Mouse (Mus musculus): ENCODE measurements around the gene Gm10681. TPM values are rescaled to one million over a fixed set of nuclear protein-coding genes. Genes with fewer than 3 reads are reported as not detected.
"Not testable (repeated sequence)": the region's sequence is repeated elsewhere in the genome, so short reads cannot be mapped to it uniquely, and the experiment has no call there.

Gm10681 gene
- polyA plus RNA-seq (2015; fragmentation: Nextera tagmentation; extraction: Ambion mirVana) = not detected in 2 replicates

DNA sequence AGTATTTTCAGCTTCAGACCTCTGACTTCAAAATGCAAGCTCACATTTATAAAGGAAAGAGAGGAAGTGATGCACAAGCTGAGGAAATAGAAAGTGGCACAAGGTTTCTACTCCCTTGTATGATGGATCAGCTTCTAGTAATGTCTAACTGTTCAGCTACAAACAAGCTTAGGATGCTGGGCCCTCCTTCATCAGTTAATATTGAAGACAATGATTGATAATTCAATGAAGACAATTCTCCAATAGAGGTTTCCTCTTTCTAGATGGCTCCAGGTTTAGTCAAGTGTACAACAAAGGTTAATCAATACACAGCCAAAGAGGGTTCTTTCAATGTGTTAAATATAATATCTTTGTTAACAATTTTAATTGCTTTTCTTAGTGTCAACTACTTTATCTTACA is at the start of gene Gm10681:
Gene Gm10681 (minus strand): TSS at position 101 of the 400 bp plus-strand sequence.
- Histone ChIP-seq H3K9ac (ENCODE audit: low read length) (no peak within 1 kb of the TSS), H3K4me3 (ENCODE audit: low read length) (no peak within 1 kb of the TSS)
- ATAC-seq (replicated peaks; ENCODE audit: extremely low read depth, insufficient read depth, low FRiP score) = no peak

DNA sequence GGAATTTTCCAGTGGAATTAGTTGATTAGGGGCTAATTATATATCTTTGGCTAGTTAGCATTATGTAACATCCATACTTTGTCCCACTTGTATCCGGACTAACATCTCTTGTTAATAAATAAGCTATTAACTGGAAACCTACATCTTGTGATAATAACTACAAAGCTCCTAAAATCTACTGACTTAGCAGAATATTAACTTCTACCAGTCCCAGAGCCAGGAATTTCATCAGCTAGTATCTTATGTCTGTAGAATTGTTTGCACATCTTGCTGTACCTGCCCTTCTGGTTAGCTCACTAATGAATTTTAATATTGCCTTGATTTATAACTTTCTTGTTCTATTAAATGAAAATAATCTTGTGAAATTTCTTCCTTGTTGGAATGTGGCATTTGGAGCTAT is 46.5 kb upstream of the Gm10681 start:
- Histone ChIP-seq H3K9me3 (replicated peaks; ENCODE audit: control insufficient read depth, low read length) (no peaks in the 10 kb centered on the region), H3K36me3 (ENCODE audit: control insufficient read depth, insufficient read depth) (no peaks in the 10 kb centered on the region), H3K27me3 (ENCODE audit: control insufficient read depth, insufficient read depth, low read length) (no peaks in the 10 kb centered on the region), H3K4me3 (ENCODE audit: low read length) (no peak overlapping the region), H3K9ac (ENCODE audit: low read length) (no peak overlapping the region), H3K4me2 (ENCODE audit: low read depth, low read length) (no peak overlapping the region), H3K4me1 (ENCODE audit: control insufficient read depth, insufficient read depth, low read length) (no peaks in the 10 kb centered on the region), H3K27ac (ENCODE audit: low read length) (no peak overlapping the region)
- 83% methylated on average over 1 of the region's 1 CpGs for WGBS
- ATAC-seq (replicated peaks; ENCODE audit: extremely low read depth, insufficient read depth, low FRiP score) = no peak

More for the DNA sequence above, at the start of gene Gm10681:
- no peaks in the 10 kb centered on the region for H3K9me3 ChIP-seq (replicated peaks; ENCODE audit: control insufficient read depth, low read length)
- H3K4me1 ChIP-seq (ENCODE audit: control insufficient read depth, insufficient read depth, low read length) = no peaks in the 10 kb centered on the region
- H3K4me2 ChIP-seq (ENCODE audit: low read depth, low read length) = no peak within 1 kb of the TSS
- no peak within 1 kb of the TSS for H3K27ac ChIP-seq (ENCODE audit: low read length)
- H3K27me3 ChIP-seq (ENCODE audit: control insufficient read depth, insufficient read depth, low read length) = no peaks in the 10 kb centered on the region
- no peaks in the 10 kb centered on the region for H3K36me3 ChIP-seq (ENCODE audit: control insufficient read depth, insufficient read depth)

DNA sequence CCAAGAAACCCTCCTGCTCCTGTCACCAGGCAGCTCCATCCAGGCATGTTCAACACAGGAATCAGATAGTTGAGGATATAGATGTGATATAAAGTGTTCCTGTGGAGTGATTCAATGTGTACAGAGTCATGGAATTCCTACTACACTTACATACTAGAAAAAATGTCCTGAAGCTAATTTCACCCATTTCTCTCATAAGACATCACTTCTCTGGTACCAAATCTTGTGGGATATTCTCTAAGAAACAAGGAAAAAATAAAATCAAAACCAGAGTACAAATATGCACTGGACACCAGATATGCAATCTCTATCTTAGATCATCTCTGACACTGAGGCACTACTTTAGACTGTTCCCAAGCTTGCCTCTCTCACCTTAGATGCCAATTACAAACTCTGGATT is 41.5 kb upstream of the Gm10681 start, which contains the start of gene Hsd3b5:
Gene Hsd3b5 (minus strand): TSS at position 101 of the 400 bp plus-strand sequence.
- H3K4me1 ChIP-seq (ENCODE audit: control insufficient read depth, insufficient read depth, low read length) = no peaks in the 10 kb centered on the region
- no peak within 1 kb of the TSS for H3K9ac ChIP-seq (ENCODE audit: low read length)
- H3K4me3 ChIP-seq (ENCODE audit: low read length) = no peak within 1 kb of the TSS
- H3K36me3 ChIP-seq (ENCODE audit: control insufficient read depth, insufficient read depth) = no peaks in the 10 kb centered on the region
- H3K4me2 ChIP-seq (ENCODE audit: low read depth, low read length) = no peak within 1 kb of the TSS
- H3K27ac ChIP-seq (ENCODE audit: low read length) = no peak within 1 kb of the TSS
- H3K9me3 ChIP-seq (replicated peaks; ENCODE audit: control insufficient read depth, low read length) = no peaks in the 10 kb centered on the region
- no peaks in the 10 kb centered on the region for H3K27me3 ChIP-seq (ENCODE audit: control insufficient read depth, insufficient read depth, low read length)
- ATAC-seq (replicated peaks; ENCODE audit: extremely low read depth, insufficient read depth, low FRiP score) = no peak

DNA sequence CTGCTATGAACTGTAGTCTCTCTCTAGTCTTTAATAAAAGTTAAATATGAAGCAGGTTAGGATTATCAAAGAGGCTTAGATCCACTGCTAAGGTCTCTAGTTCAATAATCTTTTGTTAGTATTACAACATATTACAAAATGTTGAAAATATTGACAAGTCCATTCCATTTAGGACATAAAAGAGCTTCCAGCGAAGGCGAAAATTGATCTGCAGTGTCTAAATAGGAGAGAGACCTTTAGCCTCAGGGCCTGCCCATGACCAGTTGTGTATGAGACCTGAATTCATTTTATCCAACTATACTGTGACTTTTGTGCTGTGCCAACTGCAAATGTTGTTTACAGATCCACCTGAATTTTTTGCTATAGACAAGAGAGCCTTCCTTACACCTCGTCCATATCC is 41.0 kb upstream of the Gm10681 start:
- Histone ChIP-seq H3K4me2 (ENCODE audit: low read depth, low read length) (no peak overlapping the region), H3K27ac (ENCODE audit: low read length) (no peak overlapping the region), H3K4me3 (ENCODE audit: low read length) (no peak overlapping the region), H3K4me1 (ENCODE audit: control insufficient read depth, insufficient read depth, low read length) (no peaks in the 10 kb centered on the region), H3K27me3 (ENCODE audit: control insufficient read depth, insufficient read depth, low read length) (no peaks in the 10 kb centered on the region), H3K9me3 (replicated peaks; ENCODE audit: control insufficient read depth, low read length) (no peaks in the 10 kb centered on the region), H3K36me3 (ENCODE audit: control insufficient read depth, insufficient read depth) (no peaks in the 10 kb centered on the region), H3K9ac (ENCODE audit: low read length) (no peak overlapping the region)
- no peak for ATAC-seq (replicated peaks; ENCODE audit: extremely low read depth, insufficient read depth, low FRiP score)
- WGBS = 80% methylated on average over 3 of the region's 3 CpGs

DNA sequence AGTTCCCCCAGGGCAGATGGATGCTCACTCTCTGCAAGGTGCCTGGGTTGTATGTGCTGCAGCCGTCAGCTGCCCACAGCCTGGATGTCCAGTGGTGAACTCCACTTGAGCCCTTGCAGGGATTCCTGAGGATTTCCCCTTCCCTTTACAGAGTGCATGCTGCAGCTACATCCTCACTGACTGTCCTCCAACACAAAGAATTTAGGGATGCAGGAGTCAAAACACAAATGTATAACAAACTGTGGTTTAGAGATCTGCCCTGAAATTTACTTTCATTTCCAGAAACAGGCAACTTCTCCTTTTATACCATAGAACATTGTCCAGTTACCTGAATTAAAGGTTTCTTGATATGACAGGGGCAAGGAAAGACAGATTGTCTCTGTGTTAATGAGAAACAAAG is 28.2 kb upstream of the Gm10681 start:
- H3K27me3 ChIP-seq (ENCODE audit: control insufficient read depth, insufficient read depth, low read length); H3K9ac ChIP-seq (ENCODE audit: low read length); H3K9me3 ChIP-seq (replicated peaks; ENCODE audit: control insufficient read depth, low read length); ATAC-seq (replicated peaks; ENCODE audit: extremely low read depth, insufficient read depth, low FRiP score); H3K4me3 ChIP-seq (ENCODE audit: low read length); H3K36me3 ChIP-seq (ENCODE audit: control insufficient read depth, insufficient read depth); H3K27ac ChIP-seq (ENCODE audit: low read length); H3K4me1 ChIP-seq (ENCODE audit: control insufficient read depth, insufficient read depth, low read length); H3K4me2 ChIP-seq (ENCODE audit: low read depth, low read length): not testable (repeated sequence)
- 44% methylated on average over 1 of the region's 1 CpGs for WGBS

DNA sequence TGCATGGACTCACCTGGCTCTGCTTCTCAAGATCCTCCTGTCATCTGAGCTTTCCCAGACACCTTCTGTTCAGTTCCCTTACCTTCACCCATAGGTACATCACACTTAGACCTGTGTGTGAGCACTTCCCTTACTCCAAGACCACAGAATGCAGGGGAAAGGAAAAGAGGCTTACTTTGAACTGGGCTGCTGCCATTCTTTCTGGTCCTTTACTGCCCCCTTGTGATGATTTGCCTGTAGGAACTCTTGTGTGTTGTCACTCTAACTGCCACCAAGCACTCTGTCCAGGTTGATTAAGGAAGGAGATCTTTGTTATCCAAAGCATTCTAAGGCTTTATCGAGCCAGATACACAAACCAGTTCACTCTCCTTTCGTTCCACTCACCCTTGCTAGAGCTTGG is 27.6 kb upstream of the Gm10681 start:
- H3K4me2 ChIP-seq (ENCODE audit: low read depth, low read length); H3K27me3 ChIP-seq (ENCODE audit: control insufficient read depth, insufficient read depth, low read length): not testable (repeated sequence)
- WGBS = 36% methylated on average over 2 of the region's 2 CpGs

DNA sequence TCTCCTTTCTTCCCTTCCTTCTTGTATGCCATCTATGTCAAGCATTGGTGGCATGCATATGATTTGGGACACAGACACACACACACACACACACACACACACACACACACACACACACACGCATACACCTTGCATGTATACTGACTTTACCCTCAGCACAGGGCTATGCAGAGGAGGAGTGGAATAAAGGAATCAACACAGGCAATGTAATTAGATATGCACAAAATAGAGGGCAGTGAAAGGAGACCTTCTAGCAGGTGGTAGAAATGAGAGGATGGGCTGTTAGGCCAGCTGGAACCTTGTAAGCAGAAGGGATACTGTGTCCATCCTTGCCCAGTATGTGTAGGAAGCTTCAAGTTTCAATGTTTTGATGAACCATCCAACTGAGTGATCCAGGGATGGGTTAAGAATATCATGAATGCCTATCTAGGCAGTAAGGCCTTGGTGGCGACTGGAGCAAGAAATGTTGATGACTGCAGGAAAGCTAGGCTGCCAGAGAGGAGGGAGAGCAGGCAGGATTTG is 25.9 kb upstream of the Gm10681 start:
- not testable (repeated sequence) for H3K4me1 ChIP-seq (ENCODE audit: control insufficient read depth, insufficient read depth, low read length); ATAC-seq (replicated peaks; ENCODE audit: extremely low read depth, insufficient read depth, low FRiP score); H3K27me3 ChIP-seq (ENCODE audit: control insufficient read depth, insufficient read depth, low read length); H3K4me3 ChIP-seq (ENCODE audit: low read length); H3K9ac ChIP-seq (ENCODE audit: low read length); H3K9me3 ChIP-seq (replicated peaks; ENCODE audit: control insufficient read depth, low read length); H3K4me2 ChIP-seq (ENCODE audit: low read depth, low read length); H3K27ac ChIP-seq (ENCODE audit: low read length); H3K36me3 ChIP-seq (ENCODE audit: control insufficient read depth, insufficient read depth)
- 52% methylated on average over 2 of the region's 2 CpGs for WGBS

More for the DNA sequence above, 27.6 kb upstream of the Gm10681 start:
- not testable (repeated sequence) for H3K9ac ChIP-seq (ENCODE audit: low read length); H3K27ac ChIP-seq (ENCODE audit: low read length); H3K4me1 ChIP-seq (ENCODE audit: control insufficient read depth, insufficient read depth, low read length); H3K4me3 ChIP-seq (ENCODE audit: low read length); H3K36me3 ChIP-seq (ENCODE audit: control insufficient read depth, insufficient read depth); H3K9me3 ChIP-seq (replicated peaks; ENCODE audit: control insufficient read depth, low read length); ATAC-seq (replicated peaks; ENCODE audit: extremely low read depth, insufficient read depth, low FRiP score)

DNA sequence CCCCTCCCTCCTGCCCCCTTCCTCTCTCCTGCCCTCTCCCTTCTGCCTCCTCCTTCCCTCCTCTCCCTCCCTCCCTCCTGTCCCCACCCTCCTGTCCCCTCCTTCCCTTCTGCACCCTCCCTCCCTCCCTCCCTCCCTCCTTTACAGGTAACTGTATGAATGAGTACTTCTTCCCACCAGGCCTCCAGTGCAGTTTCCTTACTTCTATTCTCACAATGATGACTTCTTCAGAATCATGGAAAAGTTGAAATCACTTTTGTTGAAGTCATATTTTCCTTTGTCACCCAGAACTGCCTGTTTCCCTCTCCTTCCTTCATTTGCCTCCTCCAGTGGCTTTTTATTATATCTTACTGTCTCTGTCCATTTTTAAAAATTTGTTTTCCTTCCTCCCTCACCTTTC is 25.4 kb upstream of the Gm10681 start:
- H3K27ac ChIP-seq (ENCODE audit: low read length) = no peak overlapping the region
- H3K27me3 ChIP-seq (ENCODE audit: control insufficient read depth, insufficient read depth, low read length) = no peaks in the 10 kb centered on the region
- no peak overlapping the region for H3K4me2 ChIP-seq (ENCODE audit: low read depth, low read length)
- no peak overlapping the region for H3K9ac ChIP-seq (ENCODE audit: low read length)
- ATAC-seq (replicated peaks; ENCODE audit: extremely low read depth, insufficient read depth, low FRiP score) = no peak
- H3K36me3 ChIP-seq (ENCODE audit: control insufficient read depth, insufficient read depth) = no peaks in the 10 kb centered on the region
- H3K4me3 ChIP-seq (ENCODE audit: low read length) = no peak overlapping the region
- no peaks in the 10 kb centered on the region for H3K9me3 ChIP-seq (replicated peaks; ENCODE audit: control insufficient read depth, low read length)
- H3K4me1 ChIP-seq (ENCODE audit: control insufficient read depth, insufficient read depth, low read length) = no peaks in the 10 kb centered on the region

DNA sequence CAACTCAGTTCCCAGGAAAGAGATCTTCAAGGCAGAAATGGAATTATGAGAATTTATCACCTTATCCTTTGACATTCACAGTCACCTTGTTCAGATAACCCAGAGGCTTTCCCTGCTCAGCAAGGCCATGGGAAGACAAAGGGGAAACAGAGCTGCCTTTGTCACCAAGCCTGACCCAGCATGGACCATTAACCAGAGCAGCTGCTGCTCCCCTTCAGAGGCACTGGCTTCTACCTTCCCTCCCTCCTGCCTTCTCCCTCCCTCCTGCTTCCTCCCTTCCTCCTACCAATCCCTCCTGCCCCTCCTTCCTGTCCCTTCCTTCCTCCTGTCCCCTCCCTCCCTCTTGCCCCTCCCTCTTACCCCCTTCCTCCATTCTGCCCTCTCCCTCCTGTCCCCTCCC is 24.9 kb upstream of the Gm10681 start:
- not testable (repeated sequence) for H3K9me3 ChIP-seq (replicated peaks; ENCODE audit: control insufficient read depth, low read length); H3K9ac ChIP-seq (ENCODE audit: low read length); H3K27me3 ChIP-seq (ENCODE audit: control insufficient read depth, insufficient read depth, low read length); H3K4me1 ChIP-seq (ENCODE audit: control insufficient read depth, insufficient read depth, low read length); H3K4me3 ChIP-seq (ENCODE audit: low read length); ATAC-seq (replicated peaks; ENCODE audit: extremely low read depth, insufficient read depth, low FRiP score); H3K27ac ChIP-seq (ENCODE audit: low read length); H3K4me2 ChIP-seq (ENCODE audit: low read depth, low read length); H3K36me3 ChIP-seq (ENCODE audit: control insufficient read depth, insufficient read depth)

DNA sequence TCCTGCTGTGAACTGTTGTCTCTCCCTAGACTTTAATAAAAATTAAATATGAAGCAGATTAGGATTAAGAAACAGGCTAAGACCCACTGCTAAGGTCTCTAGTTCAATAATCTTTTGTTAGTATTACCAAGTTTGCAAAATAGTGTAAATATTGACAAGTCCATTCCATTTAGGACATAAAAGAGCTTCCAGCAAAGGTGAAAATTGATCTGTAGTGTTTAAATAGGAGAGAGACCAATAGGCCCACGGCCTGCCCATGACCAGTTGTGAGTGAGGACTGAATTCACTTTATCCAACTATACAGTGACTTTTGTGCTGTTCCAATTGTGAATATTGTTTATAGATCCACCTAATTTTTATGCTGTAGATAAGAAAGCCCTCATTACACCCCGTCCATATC is 886 bp downstream of the Gm10681 start:
- Histone ChIP-seq H3K4me1 (ENCODE audit: control insufficient read depth, insufficient read depth, low read length) (no peaks in the 10 kb centered on the region), H3K9me3 (replicated peaks; ENCODE audit: control insufficient read depth, low read length) (no peaks in the 10 kb centered on the region), H3K4me3 (ENCODE audit: low read length) (no peak overlapping the region), H3K9ac (ENCODE audit: low read length) (no peak overlapping the region), H3K27me3 (ENCODE audit: control insufficient read depth, insufficient read depth, low read length) (no peaks in the 10 kb centered on the region), H3K4me2 (ENCODE audit: low read depth, low read length) (no peak overlapping the region), H3K27ac (ENCODE audit: low read length) (no peak overlapping the region), H3K36me3 (ENCODE audit: control insufficient read depth, insufficient read depth) (no peaks in the 10 kb centered on the region)
- WGBS = 70% methylated on average over 2 of the region's 2 CpGs
- ATAC-seq (replicated peaks; ENCODE audit: extremely low read depth, insufficient read depth, low FRiP score) = no peak
